Mouse (Mus musculus) macrophage (primary cell): ENCODE measurements around the gene Ten1. TPM values are rescaled to one million over a fixed set of nuclear protein-coding genes. Genes with fewer than 3 reads are reported as not detected.

Experiments used
- H3K27ac ChIP-seq: fragments of 350-480 bp; formaldehyde crosslinking; 2 replicates; pipeline ENCODE4 v1.9.0; 2021
- H3K36me3 ChIP-seq: fragments of 350-480 bp; formaldehyde crosslinking; 2 replicates; pipeline ENCODE4 v1.9.0; 2021; ENCODE audit errors: inconsistent target
- H3K4me3 ChIP-seq: fragments of 350-480 bp; formaldehyde crosslinking; 2 replicates; pipeline ENCODE4 v1.9.0; 2021; ENCODE audit errors: inconsistent target
- H3K79me2 ChIP-seq: fragments of 350-480 bp; formaldehyde crosslinking; 2 replicates; pipeline ENCODE4 v1.9.0; 2021; ENCODE audit errors: inconsistent target
- WGBS: methylation state at CpG from one replicate; pipeline ENCODE4 v1.1.7; 2026; ENCODE audit warnings: inconsistent platforms; ENCODE audit not compliant: missing documents; 5-methylcytosine and 5-hydroxymethylcytosine counted together
- polyA plus RNA-seq: library from polyadenylated mRNA; stranded (reverse); fragments of 250-400 nt; gene quantifications from 3 replicates; pipeline ENCODE4 v1.2.4, GENCODE M21; 2018; ENCODE audit warnings: inconsistent platforms

Ten1 gene
- polyA plus RNA-seq, 1 experiment from 2014 or later = 35.1 TPM

DNA sequence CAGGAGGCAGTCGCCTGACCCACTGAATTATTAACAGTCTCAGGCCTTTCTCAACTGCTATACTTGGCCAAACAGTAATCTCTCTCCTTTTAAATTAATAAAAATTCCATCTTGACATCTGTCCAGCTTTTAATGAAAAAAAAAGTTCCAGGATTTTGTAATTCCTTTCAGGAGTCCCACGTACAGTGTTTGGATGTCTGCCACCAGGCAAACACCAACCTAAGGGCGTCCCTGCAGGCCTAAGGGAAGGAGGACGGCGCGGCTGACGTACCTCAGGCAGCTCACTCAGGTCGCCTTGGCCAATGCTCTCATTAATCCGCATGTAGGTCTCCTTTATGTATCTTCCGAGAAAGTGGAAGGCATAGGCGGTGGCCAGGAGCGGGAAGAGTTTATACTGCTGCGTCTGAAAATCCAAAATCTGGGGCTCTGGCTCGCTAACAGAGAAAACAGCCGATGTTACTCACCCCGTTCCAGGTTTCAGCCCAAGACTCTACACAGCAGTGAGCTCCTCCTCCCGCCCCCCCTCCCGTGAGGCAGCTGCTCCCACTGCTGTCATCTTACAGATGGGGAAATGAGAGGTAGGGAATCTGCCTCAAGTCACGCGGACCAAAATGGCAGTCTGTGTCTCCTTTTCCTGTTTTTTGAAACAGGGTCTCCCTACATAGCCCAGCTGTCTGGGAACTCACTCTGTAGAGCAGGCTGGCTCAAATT, 20.1 kb upstream of the Ten1 start:
- Histone ChIP-seq H3K4me3 (no peak overlapping the region), H3K36me3 (peaks cover 75% of the 10 kb centered on the region), H3K79me2 (peaks cover 11% of the 10 kb centered on the region; the same call in 1 of the 2 replicates), H3K27ac (no peak overlapping the region)
- 92% methylated on average over 20 of the region's 20 CpGs for WGBS

DNA sequence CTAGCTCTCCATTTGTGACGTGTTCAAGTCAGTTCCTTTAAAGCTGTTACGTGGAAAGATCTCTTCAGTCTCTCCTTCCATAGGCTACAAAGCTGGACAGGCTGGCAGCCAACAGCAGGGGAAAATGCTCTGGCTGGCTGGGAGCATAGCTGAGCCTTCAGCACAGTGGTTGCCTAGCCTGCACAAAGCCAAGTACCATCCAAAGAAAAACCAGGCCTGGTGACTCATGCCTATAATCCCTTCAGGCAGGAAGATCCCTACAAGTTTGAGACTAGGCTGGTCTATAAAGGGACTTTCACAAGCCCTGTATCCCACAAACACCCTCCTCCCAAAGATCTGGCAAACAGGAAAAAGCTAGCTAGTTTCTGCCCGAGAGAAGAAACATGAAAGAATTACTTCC, 12.8 kb upstream of the Ten1 start:
- Histone ChIP-seq H3K79me2 (peaks cover 84% of the 10 kb centered on the region), H3K27ac (no peak overlapping the region), H3K36me3 (peaks cover 79% of the 10 kb centered on the region), H3K4me3 (no peak overlapping the region)
- 91% methylated on average over 3 of the region's 3 CpGs for WGBS

GRCm38 (mm10) chr11:116186360-116186759, 12.3 kb upstream of the Ten1 start:
- Histone ChIP-seq H3K79me2 (peaks cover 89% of the 10 kb centered on the region), H3K36me3 (peaks cover 83% of the 10 kb centered on the region)
- WGBS = 94% methylated on average over 11 of the region's 11 CpGs

DNA sequence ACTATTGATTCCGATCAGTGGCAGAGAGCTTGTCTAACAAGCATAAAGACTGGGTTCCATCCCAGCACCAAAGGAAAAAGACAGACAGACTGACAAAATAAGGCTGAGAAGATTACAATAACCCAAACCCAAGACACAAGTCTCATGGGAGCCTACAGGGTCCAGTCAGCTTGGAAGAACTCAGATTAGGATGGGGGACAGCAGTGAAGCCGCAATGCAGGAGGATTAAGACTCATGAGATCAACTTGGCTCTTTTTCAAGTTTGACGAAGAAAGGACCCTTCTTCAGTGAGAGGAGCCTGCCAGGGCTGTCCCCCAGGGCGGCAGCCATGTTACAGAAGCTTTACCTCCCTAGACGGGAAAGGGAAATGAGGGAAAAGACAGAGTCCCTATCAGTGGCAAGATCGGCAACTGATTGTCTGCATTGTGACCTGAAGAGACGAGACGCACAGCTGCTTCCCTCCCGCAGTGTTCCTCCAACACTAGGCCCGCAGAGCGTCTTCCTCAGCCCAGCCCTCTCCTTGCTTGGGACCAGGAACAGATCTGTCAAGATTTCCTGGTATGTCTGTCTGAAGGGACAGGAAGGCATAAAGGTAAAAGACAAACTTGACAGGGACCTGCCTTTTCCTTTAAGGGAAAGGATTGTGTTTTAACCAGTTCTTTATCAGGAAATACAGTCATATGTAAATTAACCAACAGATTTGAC, 11.3 kb upstream of the Ten1 start:
- WGBS = 90% methylated on average over 11 of the region's 11 CpGs
- no peak overlapping the region for H3K4me3 ChIP-seq
- H3K27ac ChIP-seq = no peak overlapping the region
- peaks cover 99% of the 10 kb centered on the region for H3K79me2 ChIP-seq
- peaks cover 79% of the 10 kb centered on the region for H3K36me3 ChIP-seq

More at GRCm38 (mm10) chr11:116186360-116186759, 12.3 kb upstream of the Ten1 start:
- Histone ChIP-seq H3K4me3 (no peak overlapping the region), H3K27ac (no peak overlapping the region)

DNA sequence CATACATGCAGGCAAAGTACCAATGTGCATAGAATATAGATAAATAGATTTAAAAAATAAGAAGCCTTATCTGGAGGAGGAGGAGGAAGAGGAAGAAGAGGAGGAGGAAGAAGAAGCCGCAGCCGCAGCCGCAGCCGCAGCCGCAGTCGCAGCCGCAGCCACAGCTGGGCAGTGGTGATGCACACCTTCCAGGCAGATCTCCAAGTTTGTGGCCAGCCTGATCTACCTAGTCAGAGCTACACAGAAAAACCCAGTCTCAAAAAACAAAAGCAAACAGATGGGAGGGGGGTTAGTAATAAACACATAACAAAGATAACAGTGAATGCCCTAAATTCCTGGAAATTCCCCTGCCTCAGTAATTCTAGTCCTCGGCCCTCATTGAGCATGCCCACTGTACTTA, 4.0 kb upstream of the Ten1 start:
- H3K27ac ChIP-seq = peak overlapping the region; percentile 22; the same call in 1 of the 2 replicates
- H3K36me3 ChIP-seq = peaks cover 18% of the 10 kb centered on the region; the same call in 1 of the 2 replicates
- H3K79me2 ChIP-seq = peaks cover 79% of the 10 kb centered on the region
- no peak overlapping the region for H3K4me3 ChIP-seq
- WGBS = 21% methylated on average over 8 of the region's 8 CpGs

- Histone ChIP-seq H3K27ac (peak overlapping the region; percentile 22), H3K79me2 (peaks cover 79% of the 10 kb centered on the region), H3K36me3 (peaks cover 12% of the 10 kb centered on the region; the same call in 1 of the 2 replicates), H3K4me3 (no peak overlapping the region)
- WGBS = 0% methylated on average over 5 of the region's 5 CpGs
These were observed 3.4 kb upstream of the Ten1 start for GRCm38 (mm10) chr11:116195252-116195651.

GRCm38 (mm10) chr11:116196336-116196735, 2.3 kb upstream of the Ten1 start:
- Histone ChIP-seq H3K4me3 (no peak overlapping the region), H3K79me2 (peaks cover 79% of the 10 kb centered on the region), H3K36me3 (peaks cover 4% of the 10 kb centered on the region; the same call in 1 of the 2 replicates), H3K27ac (no peak overlapping the region)
- 68% methylated on average over 3 of the region's 3 CpGs for WGBS

- H3K4me3 ChIP-seq = no peak overlapping the region
- peaks cover 79% of the 10 kb centered on the region for H3K79me2 ChIP-seq
- no peaks in the 10 kb centered on the region for H3K36me3 ChIP-seq
- H3K27ac ChIP-seq = no peak overlapping the region
- WGBS = 94% methylated on average over 18 of the region's 18 CpGs
These were observed 1.6 kb upstream of the Ten1 start for GRCm38 (mm10) chr11:116196866-116197583.

DNA sequence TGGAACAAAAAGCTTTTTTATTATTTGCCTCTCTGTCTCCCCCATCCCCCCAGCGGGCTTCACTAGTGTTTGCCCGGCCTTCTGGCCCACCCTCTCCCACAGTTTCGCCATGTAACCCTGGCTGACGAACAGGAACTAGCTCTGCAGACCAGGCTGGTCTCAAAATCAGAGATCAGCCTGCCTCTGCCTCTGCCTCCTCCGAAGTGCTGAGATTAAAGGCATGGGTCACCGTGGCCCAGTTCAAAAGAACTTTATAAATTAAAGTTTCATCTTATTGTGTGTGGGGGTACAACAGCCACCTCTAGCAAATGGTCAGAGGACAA, 1.1 kb upstream of the Ten1 start:
- H3K79me2 ChIP-seq = peaks cover 79% of the 10 kb centered on the region
- H3K36me3 ChIP-seq = no peaks in the 10 kb centered on the region
- H3K4me3 ChIP-seq = peak overlapping the region; percentile 95
- no peak overlapping the region for H3K27ac ChIP-seq
- WGBS = 72% methylated on average over 6 of the region's 6 CpGs

GRCm38 (mm10) chr11:116198132-116198531, 523 bp upstream of the Ten1 start:
- WGBS = 5% methylated on average over 13 of the region's 13 CpGs
- Histone ChIP-seq H3K27ac (peak overlapping the region; percentile 91), H3K4me3 (peak overlapping the region; percentile 95), H3K36me3 (no peaks in the 10 kb centered on the region), H3K79me2 (peaks cover 74% of the 10 kb centered on the region)

GRCm38 (mm10) chr11:116201151-116201550, 2.5 kb downstream of the Ten1 start:
- 97% methylated on average over 2 of the region's 2 CpGs for WGBS
- Histone ChIP-seq H3K36me3 (peaks cover 24% of the 10 kb centered on the region), H3K4me3 (no peak overlapping the region), H3K79me2 (peaks cover 55% of the 10 kb centered on the region), H3K27ac (no peak overlapping the region)

- 90% methylated on average over 3 of the region's 3 CpGs for WGBS
- peaks cover 35% of the 10 kb centered on the region for H3K79me2 ChIP-seq
- H3K4me3 ChIP-seq = no peak overlapping the region
- no peak overlapping the region for H3K27ac ChIP-seq
- peaks cover 40% of the 10 kb centered on the region for H3K36me3 ChIP-seq
These were observed 4.5 kb downstream of the Ten1 start for GRCm38 (mm10) chr11:116203150-116203549.

DNA sequence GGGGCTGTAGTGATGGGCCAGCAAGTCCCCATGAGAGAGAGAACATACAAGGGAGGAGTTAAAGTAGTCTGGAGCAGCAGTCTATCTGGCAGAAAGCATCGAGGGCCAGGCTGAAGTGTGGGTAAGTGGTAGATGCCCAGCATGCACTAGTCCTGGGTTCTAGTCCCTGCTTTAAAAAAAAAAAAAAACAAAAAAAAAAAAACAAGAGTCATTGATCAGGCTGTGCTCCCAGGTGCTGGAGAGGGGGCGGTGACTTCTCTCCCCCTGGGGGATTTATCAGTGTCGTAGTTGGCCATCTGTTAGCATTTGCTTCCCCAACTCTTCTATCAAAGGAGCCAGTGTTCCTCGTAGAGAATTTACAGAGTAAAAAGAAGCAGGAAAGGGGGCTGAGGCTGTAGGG, 8.0 kb downstream of the Ten1 start:
- H3K36me3 ChIP-seq = peaks cover 43% of the 10 kb centered on the region
- H3K27ac ChIP-seq = no peak overlapping the region
- H3K4me3 ChIP-seq = no peak overlapping the region
- H3K79me2 ChIP-seq = peaks cover 9% of the 10 kb centered on the region; the same call in 1 of the 2 replicates
- WGBS = 93% methylated on average over 3 of the region's 4 CpGs

DNA sequence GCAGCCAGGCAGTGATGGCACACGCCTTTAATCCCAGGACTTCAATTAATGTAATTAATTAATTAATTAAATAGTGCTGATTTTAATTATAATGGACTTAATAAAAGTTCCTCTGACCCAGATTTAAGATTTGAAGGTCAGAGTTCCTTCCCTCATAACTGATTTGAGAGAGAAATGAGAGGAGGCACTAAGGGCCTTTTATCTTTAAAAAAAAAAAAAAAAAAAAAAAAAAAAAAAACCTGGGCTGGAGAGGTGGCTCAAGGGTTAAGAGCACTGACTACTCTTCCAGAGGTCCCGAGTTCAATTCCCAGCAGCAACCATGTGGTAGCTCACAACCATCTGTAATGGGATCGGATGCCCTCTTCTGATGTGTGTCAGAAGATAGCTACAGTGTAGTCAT, 10.0 kb downstream of the Ten1 start:
- H3K4me3 ChIP-seq = no peak overlapping the region
- WGBS = 92% methylated on average over 3 of the region's 3 CpGs
- no peak overlapping the region for H3K27ac ChIP-seq
- H3K79me2 ChIP-seq = no peaks in the 10 kb centered on the region; the same call in 1 of the 2 replicates
- H3K36me3 ChIP-seq = peaks cover 45% of the 10 kb centered on the region

DNA sequence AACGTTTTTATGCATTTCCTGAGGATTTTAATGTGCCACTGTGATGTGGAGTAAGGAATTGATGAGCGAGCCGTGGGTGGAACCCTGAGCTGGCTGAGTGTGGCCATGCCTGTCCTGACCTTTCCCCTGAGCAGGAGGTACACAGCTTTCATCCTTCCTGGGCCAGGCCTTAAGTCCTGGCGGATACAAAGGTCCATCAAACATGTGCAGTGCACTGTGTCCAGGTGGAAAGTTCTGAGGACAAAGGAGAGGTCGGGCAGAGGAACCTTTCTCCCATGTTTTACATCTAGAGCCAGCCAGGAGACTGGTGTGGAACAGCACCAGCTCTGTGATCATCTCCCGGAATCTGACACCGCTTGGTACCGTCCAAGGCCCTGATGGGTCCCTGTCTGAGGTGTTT, 10.6 kb downstream of the Ten1 start:
- no peak overlapping the region for H3K4me3 ChIP-seq
- H3K79me2 ChIP-seq = no peaks in the 10 kb centered on the region
- H3K27ac ChIP-seq = no peak overlapping the region
- WGBS = 89% methylated on average over 5 of the region's 8 CpGs
- peaks cover 43% of the 10 kb centered on the region for H3K36me3 ChIP-seq
